Mouse (Mus musculus): Measurements from ENCODE around the gene Ahsa1. TPM values are rescaled to one million over a fixed set of nuclear protein-coding genes. Genes with fewer than 3 reads are reported as not detected.
"Not testable (repeated sequence)": the region's sequence is repeated elsewhere in the genome, so short reads cannot be mapped to it uniquely, and the experiment has no call there.

Ahsa1 gene
- polyA plus RNA-seq, 1 experiment from 2014 or later: 157 TPM

GRCm38 (mm10) chr12:87305767-87306583 is 39.7 kb downstream of the Ahsa1 start:
- ChIA-PET CTCF (no interaction called here), POLR2A (no interaction called here)
- no peaks in the 10 kb centered on the region for H3K27me3 ChIP-seq
- DNase-seq (ENCODE audit: low read depth, low spot score) (no peak), ATAC-seq (no peak)
- in situ Hi-C loops (cut with MboI; ENCODE audit: low pct_unique_long_range_greater_than_20kb): no loop called here
- TF ChIP-seq CTCF (IDR thresholded peaks at IDR 0.05): no peak

- ATAC-seq; in situ Hi-C loops (cut with MboI; ENCODE audit: low pct_unique_long_range_greater_than_20kb); CTCF ChIA-PET; POLR2A ChIA-PET; DNase-seq (ENCODE audit: low read depth, low spot score); H3K27me3 ChIP-seq: not testable (repeated sequence)
Observed at GRCm38 (mm10) chr12:87306584-87306844, 40.2 kb downstream of the Ahsa1 start.

GRCm38 (mm10) chr12:87313098-87313497 is 46.8 kb downstream of the Ahsa1 start:
- no peak for TF ChIP-seq CTCF (IDR thresholded peaks at IDR 0.05)
- DNase-seq (ENCODE audit: low read depth, low spot score): no peak
- in situ Hi-C loops (cut with MboI; ENCODE audit: low pct_unique_long_range_greater_than_20kb): no loop called here
- CTCF ChIA-PET: no interaction called here
- POLR2A ChIA-PET: no interaction called here
- no peaks in the 10 kb centered on the region for H3K27me3 ChIP-seq
- no peak for ATAC-seq

- ChIA-PET CTCF (no interaction called here), POLR2A (no interaction called here)
- in situ Hi-C loops (cut with MboI; ENCODE audit: low pct_unique_long_range_greater_than_20kb): no loop called here
- ATAC-seq (no peak), DNase-seq (ENCODE audit: low read depth, low spot score) (no peak)
- H3K27me3 ChIP-seq: no peaks in the 10 kb centered on the region
- no peak for TF ChIP-seq CTCF (IDR thresholded peaks at IDR 0.05)
Observed at GRCm38 (mm10) chr12:87317951-87318350, 51.7 kb downstream of the Ahsa1 start.

GRCm38 (mm10) chr12:87319229-87319628 is 53.0 kb downstream of the Ahsa1 start:
- no peak for TF ChIP-seq CTCF (IDR thresholded peaks at IDR 0.05)
- CTCF ChIA-PET: interaction anchor here (0.8 to 2.1 kb wide), 2 partner anchors 10 to 11 kb away, joined by 3 to 5 read pairs; no protein-coding TSS in a partner anchor
- DNase-seq (ENCODE audit: low read depth, low spot score) (no peak), ATAC-seq (no peak)
- POLR2A ChIA-PET: interaction anchor here (1.0 kb wide), 1 partner anchor 35 kb away, joined by 6 read pairs; no protein-coding TSS in a partner anchor
- in situ Hi-C loops (cut with MboI; ENCODE audit: low pct_unique_long_range_greater_than_20kb): no loop called here
- no peaks in the 10 kb centered on the region for H3K27me3 ChIP-seq

Other genes with a start within 250 kb of the Ahsa1 start
- not detected for gene Tmem63c, start 245.1 kb upstream of the Ahsa1 start, polyA plus RNA-seq (2021)
- gene Ngb, start 163.9 kb upstream of the Ahsa1 start, polyA plus RNA-seq (2021): 0.49 TPM
- 36.7 TPM for gene Gstz1, start 119.3 kb upstream of the Ahsa1 start, polyA plus RNA-seq (2021)
- gene Pomt2, start 118.5 kb upstream of the Ahsa1 start, polyA plus RNA-seq (2021): 14.5 TPM
- gene Samd15, start 66.8 kb upstream of the Ahsa1 start, polyA plus RNA-seq (2021): 1.2 TPM
- gene Tmed8, start 66.0 kb upstream of the Ahsa1 start, polyA plus RNA-seq (2021): 13.8 TPM
- 0.24 TPM for gene Noxred1, start 27.7 kb upstream of the Ahsa1 start, polyA plus RNA-seq (2021)
- gene Vipas39, start 223 bp upstream of the Ahsa1 start, polyA plus RNA-seq (2021): 63.6 TPM
- 0.27 TPM for gene Ism2, start 33.2 kb downstream of the Ahsa1 start, polyA plus RNA-seq (2021)
- gene Sptlc2, start 121.9 kb downstream of the Ahsa1 start, polyA plus RNA-seq (2021): 164 TPM
- 138 TPM for gene Slirp, start 177.4 kb downstream of the Ahsa1 start, polyA plus RNA-seq (2021)
- gene Alkbh1, start 177.5 kb downstream of the Ahsa1 start, polyA plus RNA-seq (2021): 15.5 TPM
- 99.2 TPM for gene Snw1, start 205.8 kb downstream of the Ahsa1 start, polyA plus RNA-seq (2021)
- gene Gm5788, start 228.2 kb downstream of the Ahsa1 start, polyA plus RNA-seq (2021): not detected
- 0.27 TPM for gene Gm8300, start 247.8 kb downstream of the Ahsa1 start, polyA plus RNA-seq (2021)